8 mouse cellular contexts compared by ENCODE assay signal in the genomic region with DNA sequence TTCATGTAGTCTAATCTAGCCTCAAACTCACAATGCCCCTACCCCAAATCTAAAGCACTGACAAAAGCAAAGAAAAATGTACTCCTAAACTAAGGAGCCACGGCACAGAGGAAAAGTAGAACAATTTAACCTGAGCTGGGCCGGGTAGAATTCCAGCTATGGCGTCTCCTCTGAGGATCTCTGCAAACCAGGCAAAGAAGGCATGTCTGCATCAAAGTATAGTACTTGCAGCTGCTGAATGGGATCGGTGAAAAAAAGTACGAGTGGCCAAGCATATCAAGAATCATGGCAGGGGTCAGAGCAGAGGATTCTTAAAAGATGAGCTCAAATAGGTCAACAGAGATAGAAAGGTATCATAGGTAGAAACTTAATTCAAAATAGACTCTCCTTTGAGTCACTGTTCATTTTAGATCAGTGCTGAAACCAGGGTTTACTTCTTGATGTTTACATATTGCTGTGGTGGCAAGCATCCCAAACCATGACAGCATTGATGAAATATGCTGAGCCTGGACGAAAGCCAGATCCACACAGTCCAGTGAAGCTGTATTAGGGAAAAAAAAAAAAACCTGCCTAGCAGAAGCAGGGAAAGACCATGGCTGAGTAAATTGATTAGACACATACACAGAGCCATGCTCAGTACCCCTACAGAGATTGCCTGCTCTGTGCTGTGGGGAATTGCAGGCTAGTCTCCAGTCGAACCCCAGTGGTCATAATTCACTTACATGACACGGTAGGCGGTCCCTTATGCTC.
A peak's percentile ranks its signal among the peaks of the same experiment; 100 is the strongest.
DNase-seq lines count a peak whose midpoint lies in the region; ATAC-seq and TF ChIP-seq lines count a peak whose summit lies in the region.

No protein-coding gene starts in this region.

- whole genome bisulfite sequencing in heart, embryonic 10.5 days, result 68% methylated on average over 9 of the region's 9 CpGs
- 65% methylated on average over 9 of the region's 9 CpGs for WGBS in forebrain, postnatal 0 days
- 50% methylated on average over 9 of the region's 9 CpGs for WGBS in kidney, embryonic 14.5 days
- 53% methylated on average over 9 of the region's 9 CpGs for WGBS in neural tube, embryonic 14.5 days

- no peak overlapping the region for H3K4me2 ChIP-seq in forebrain, postnatal 0 days (ENCODE audit: low read depth)
- H3K4me2 ChIP-seq in kidney, embryonic 14.5 days (replicated peaks; ENCODE audit: low read depth, low read length), result no peak overlapping the region
- no peak overlapping the region for H3K4me2 ChIP-seq in neural tube, embryonic 14.5 days (ENCODE audit: low read depth, low read length)

- peak; percentile 36; the same call in 1 of the 2 replicates for ATAC-seq in forebrain, postnatal 0 days
- ATAC-seq in kidney, embryonic 14.5 days (ENCODE audit: low FRiP score, low TSS enrichment), result peak; percentile 91
- peak; percentile 63; the same call in 1 of the 2 replicates for ATAC-seq in neural tube, embryonic 14.5 days (ENCODE audit: low read depth)

- H3K4me1 ChIP-seq in heart, embryonic 10.5 days, result no peaks in the 10 kb centered on the region
- H3K4me1 ChIP-seq in forebrain, postnatal 0 days (ENCODE audit: insufficient read depth), result no peaks in the 10 kb centered on the region
- no peaks in the 10 kb centered on the region for H3K4me1 ChIP-seq in kidney, embryonic 14.5 days (ENCODE audit: control insufficient read depth, insufficient read depth, low read length)
- no peaks in the 10 kb centered on the region for H3K4me1 ChIP-seq in neural tube, embryonic 14.5 days (ENCODE audit: control insufficient read depth, insufficient read depth, low read length)

- H3K9me3 ChIP-seq in heart, embryonic 10.5 days, result no peaks in the 10 kb centered on the region
- no peaks in the 10 kb centered on the region for H3K9me3 ChIP-seq in forebrain, postnatal 0 days (ENCODE audit: low read length)
- no peaks in the 10 kb centered on the region for H3K9me3 ChIP-seq in kidney, embryonic 14.5 days (ENCODE audit: control insufficient read depth, low read length)
- no peaks in the 10 kb centered on the region for H3K9me3 ChIP-seq in neural tube, embryonic 14.5 days (ENCODE audit: control insufficient read depth, low read length)

- TF ChIP-seq CTCF in forebrain, postnatal 0 days (IDR thresholded peaks at IDR 0.05; ENCODE audit: low read depth), result no peak
- no peak for TF ChIP-seq CTCF in layer of hippocampus, adult 2 months (conservative IDR thresholded peaks at IDR 0.05)

- H3K9ac ChIP-seq in forebrain, postnatal 0 days, result no peak overlapping the region
- no peak overlapping the region for H3K9ac ChIP-seq in kidney, embryonic 14.5 days (ENCODE audit: low read depth, low read length)
- H3K9ac ChIP-seq in neural tube, embryonic 14.5 days (replicated peaks; ENCODE audit: low read depth, low read length), result no peak overlapping the region

- no peak overlapping the region for H3K4me3 ChIP-seq in heart, embryonic 10.5 days
- no peak overlapping the region for H3K4me3 ChIP-seq in forebrain, postnatal 0 days (ENCODE audit: low read depth, low read length)
- no peak overlapping the region for H3K4me3 ChIP-seq in kidney, embryonic 14.5 days (ENCODE audit: low read length)
- no peak overlapping the region for H3K4me3 ChIP-seq in neural tube, embryonic 14.5 days (ENCODE audit: low read depth, low read length)
- no peak overlapping the region for H3K4me3 ChIP-seq in layer of hippocampus, adult 2 months

- peak; percentile 2 for DNase-seq in heart, adult 8-10 months (ENCODE audit: low spot score)
- no peak for DNase-seq in heart, embryonic 10.5 days (ENCODE audit: low spot score)
- peak; percentile 7 for DNase-seq in adrenal gland, adult 8-10 months
- peak; percentile 35 for DNase-seq in forebrain, postnatal 0 days
- DNase-seq in layer of hippocampus, adult 2 months (ENCODE audit: low spot score in 2 of 2), result no peak
- DNase-seq in layer of hippocampus, adult 9-11 months, result no peak

- no peaks in the 10 kb centered on the region for H3K36me3 ChIP-seq in heart, embryonic 10.5 days
- no peaks in the 10 kb centered on the region for H3K36me3 ChIP-seq in forebrain, postnatal 0 days (ENCODE audit: insufficient read depth)
- H3K36me3 ChIP-seq in kidney, embryonic 14.5 days (ENCODE audit: control insufficient read depth, insufficient read depth, low read length), result no peaks in the 10 kb centered on the region
- no peaks in the 10 kb centered on the region for H3K36me3 ChIP-seq in neural tube, embryonic 14.5 days (ENCODE audit: control insufficient read depth, insufficient read depth, low read length)

- H3K27me3 ChIP-seq in heart, embryonic 10.5 days (ENCODE audit: insufficient read depth, poor library complexity, severe bottlenecking), result no peaks in the 10 kb centered on the region
- H3K27me3 ChIP-seq in forebrain, postnatal 0 days (ENCODE audit: insufficient read depth, low read length), result no peaks in the 10 kb centered on the region
- no peaks in the 10 kb centered on the region for H3K27me3 ChIP-seq in kidney, embryonic 14.5 days (ENCODE audit: control insufficient read depth, insufficient read depth, low read length)
- H3K27me3 ChIP-seq in neural tube, embryonic 14.5 days (ENCODE audit: control insufficient read depth, insufficient read depth, low read length), result no peaks in the 10 kb centered on the region

- no peak overlapping the region for H3K27ac ChIP-seq in heart, embryonic 10.5 days
- no peak overlapping the region for H3K27ac ChIP-seq in forebrain, postnatal 0 days (ENCODE audit: low read depth, low read length)
- no peak overlapping the region for H3K27ac ChIP-seq in kidney, embryonic 14.5 days (ENCODE audit: low read depth, low read length)
- no peak overlapping the region for H3K27ac ChIP-seq in neural tube, embryonic 14.5 days (ENCODE audit: low read depth, low read length)
- no peak overlapping the region for H3K27ac ChIP-seq in layer of hippocampus, adult 2 months

Comparison
In these comparisons a context has a peak if more than half of its experiments do, and no peak if none do; other contexts are left out.
1. DNase-seq: peak in heart, adult 8-10 months (single experiment), adrenal gland, adult 8-10 months (single experiment) and forebrain, postnatal 0 days (single experiment); none in heart, embryonic 10.5 days (single experiment), layer of hippocampus, adult 2 months (0 of 2) and layer of hippocampus, adult 9-11 months (single experiment).
2. ATAC-seq: peak in every context shown above with its lines; median percentile 91 in kidney, embryonic 14.5 days; 63 in neural tube, embryonic 14.5 days; 36 in forebrain, postnatal 0 days.